Mouse (Mus musculus) fat pad, adult 2 months (tissue): Measurements from ENCODE around the gene Itsn2.
"Not testable (repeated sequence)": the region's sequence is repeated elsewhere in the genome, so short reads cannot be mapped to it uniquely, and the experiment has no call there.

ENCODE experiments used
- DNase-seq: peaks from one replicate; pipeline ENCODE4 v3.0.0-alpha.2; 2011; ENCODE audit warnings: low read depth, low spot score; ENCODE audit errors: extremely low read depth

Itsn2 gene

GRCm38 (mm10) chr12:4595055-4595454, 2.6 kb downstream of the Itsn2 start:
- no peak for DNase-seq

- DNase-seq: no peak
Measured at GRCm38 (mm10) chr12:4598666-4599428, 6.4 kb downstream of the Itsn2 start.

- no peak for DNase-seq
Measured at GRCm38 (mm10) chr12:4599713-4600112, 7.3 kb downstream of the Itsn2 start.

GRCm38 (mm10) chr12:4606625-4607024, 14.2 kb downstream of the Itsn2 start:
- no peak for DNase-seq

- DNase-seq: no peak
Measured at GRCm38 (mm10) chr12:4614722-4615121, 22.3 kb downstream of the Itsn2 start.

- no peak for DNase-seq
Measured at GRCm38 (mm10) chr12:4624201-4624600, 31.8 kb downstream of the Itsn2 start.

- DNase-seq: no peak
Measured at GRCm38 (mm10) chr12:4632957-4633356, 40.5 kb downstream of the Itsn2 start.

- DNase-seq: no peak
Measured at GRCm38 (mm10) chr12:4638438-4638837, 46.0 kb downstream of the Itsn2 start.

GRCm38 (mm10) chr12:4640737-4641136, 48.3 kb downstream of the Itsn2 start:
- no peak for DNase-seq

- DNase-seq: no peak
Measured at GRCm38 (mm10) chr12:4656813-4657212, 64.4 kb downstream of the Itsn2 start.

- DNase-seq: no peak
Measured at GRCm38 (mm10) chr12:4664929-4665674, 72.7 kb downstream of the Itsn2 start.

- no peak for DNase-seq
Measured at GRCm38 (mm10) chr12:4665675-4666037, 73.2 kb downstream of the Itsn2 start.

GRCm38 (mm10) chr12:4676336-4676735, 83.9 kb downstream of the Itsn2 start:
- DNase-seq: no peak

GRCm38 (mm10) chr12:4679971-4680370, 87.5 kb downstream of the Itsn2 start:
- DNase-seq: no peak

- DNase-seq: no peak
Measured at GRCm38 (mm10) chr12:4685441-4685840, 93.0 kb downstream of the Itsn2 start.

GRCm38 (mm10) chr12:4688386-4688785, 95.9 kb downstream of the Itsn2 start:
- DNase-seq: no peak

GRCm38 (mm10) chr12:4689341-4689740, 96.9 kb downstream of the Itsn2 start:
- DNase-seq: no peak

GRCm38 (mm10) chr12:4691193-4691592, 98.8 kb downstream of the Itsn2 start:
- DNase-seq: no peak

- DNase-seq: no peak
Measured at GRCm38 (mm10) chr12:4694534-4694933, 102.1 kb downstream of the Itsn2 start.

GRCm38 (mm10) chr12:4705626-4706025, 113.2 kb downstream of the Itsn2 start:
- not testable (repeated sequence) for DNase-seq

GRCm38 (mm10) chr12:4706175-4706574, 113.7 kb downstream of the Itsn2 start:
- no peak for DNase-seq

- DNase-seq: no peak
Measured at GRCm38 (mm10) chr12:4706901-4707300, 114.5 kb downstream of the Itsn2 start.
